Mouse (Mus musculus): ENCODE results near the gene Kif1b. TPM values are rescaled to one million over a fixed set of nuclear protein-coding genes. Genes with fewer than 3 reads are reported as not detected.

The Kif1b gene
- total and polyA plus RNA-seq, 3 experiments, result 8.8 to 20.2 (median 16.3) TPM

- no peak overlapping the region for H3K4me3 ChIP-seq (ENCODE audit: control insufficient read depth in 1 of 2, insufficient read depth in 1 of 2, low read depth in 2 of 2, low read length in 2 of 2)
- H3K27ac ChIP-seq (ENCODE audit: control insufficient read depth, low read depth, low read length), result no peak overlapping the region
- no peak for DNase-seq (ENCODE audit: low read depth, low spot score)
- no peaks in the 10 kb centered on the region for H3K36me3 ChIP-seq (ENCODE audit: control insufficient read depth in 1 of 2, insufficient read depth in 2 of 2, low read length in 2 of 2)
- TF ChIP-seq CHD2 (IDR thresholded peaks at IDR 0.05; ENCODE audit: low read length), result no peak
- TF ChIP-seq ZKSCAN1 (IDR thresholded peaks at IDR 0.05; ENCODE audit: low read depth, low read length), result no peak
- no peak for TF ChIP-seq CTCF (IDR thresholded peaks at IDR 0.05 in 2 of 3, conservative IDR thresholded peaks at IDR 0.05 in 1 of 3; ENCODE audit: control insufficient read depth in 1 of 3, insufficient read depth in 1 of 3, low read depth in 2 of 3, low read length in 3 of 3, poor library complexity in 1 of 3, severe bottlenecking in 1 of 3)
- H3K9ac ChIP-seq (ENCODE audit: control insufficient read depth, low read depth, low read length, poor library complexity, severe bottlenecking), result no peak overlapping the region
- H3K9me3 ChIP-seq (replicated peaks; ENCODE audit: insufficient read depth, low read length), result no peaks in the 10 kb centered on the region
- no peaks in the 10 kb centered on the region for H3K79me2 ChIP-seq (ENCODE audit: control insufficient read depth, insufficient read depth, low read length, poor library complexity)
- no peaks in the 10 kb centered on the region for H3K27me3 ChIP-seq (ENCODE audit: control insufficient read depth in 1 of 2, insufficient read depth in 2 of 2, low read length in 2 of 2)
- H3K4me1 ChIP-seq (ENCODE audit: control insufficient read depth in 1 of 2, insufficient read depth in 2 of 2, low read length in 2 of 2), result no peaks in the 10 kb centered on the region
Measured at GRCm38 (mm10) chr4:149179160-149179559, 128.3 kb downstream of the Kif1b start.

GRCm38 (mm10) chr4:149178328-149178727 lies 129.2 kb downstream of the Kif1b start:
- H3K9me3 ChIP-seq (replicated peaks; ENCODE audit: insufficient read depth, low read length), result no peaks in the 10 kb centered on the region
- no peaks in the 10 kb centered on the region for H3K27me3 ChIP-seq (ENCODE audit: control insufficient read depth in 1 of 2, insufficient read depth in 2 of 2, low read length in 2 of 2)
- H3K27ac ChIP-seq (ENCODE audit: control insufficient read depth, low read depth, low read length), result no peak overlapping the region
- H3K4me1 ChIP-seq (ENCODE audit: control insufficient read depth in 1 of 2, insufficient read depth in 2 of 2, low read length in 2 of 2), result no peaks in the 10 kb centered on the region
- TF ChIP-seq MXI1 (IDR thresholded peaks at IDR 0.05; ENCODE audit: low read depth, low read length) (no peak), BHLHE40 (IDR thresholded peaks at IDR 0.05; ENCODE audit: borderline replicate concordance, low read depth, low read length) (no peak), ZNF384 (IDR thresholded peaks at IDR 0.05; ENCODE audit: low read depth, low read length) (no peak), TCF12 (IDR thresholded peaks at IDR 0.05; ENCODE audit: low read depth, low read length) (no peak), POLR2AphosphoS2 (IDR thresholded peaks at IDR 0.05; ENCODE audit: low read length) (no peak), CHD2 (IDR thresholded peaks at IDR 0.05; ENCODE audit: low read length) (no peak)
- no peak overlapping the region for H3K4me3 ChIP-seq (ENCODE audit: control insufficient read depth in 1 of 2, insufficient read depth in 1 of 2, low read depth in 2 of 2, low read length in 2 of 2)
- no peaks in the 10 kb centered on the region for H3K36me3 ChIP-seq (ENCODE audit: control insufficient read depth in 1 of 2, insufficient read depth in 2 of 2, low read length in 2 of 2)
- H3K79me2 ChIP-seq (ENCODE audit: control insufficient read depth, insufficient read depth, low read length, poor library complexity), result no peaks in the 10 kb centered on the region
- no peak for DNase-seq (ENCODE audit: low read depth, low spot score)
- no peak overlapping the region for H3K9ac ChIP-seq (ENCODE audit: control insufficient read depth, low read depth, low read length, poor library complexity, severe bottlenecking)

GRCm38 (mm10) chr4:149177046-149177445 lies 130.4 kb downstream of the Kif1b start:
- Histone ChIP-seq H3K36me3 (ENCODE audit: control insufficient read depth in 1 of 2, insufficient read depth in 2 of 2, low read length in 2 of 2) (no peaks in the 10 kb centered on the region), H3K27ac (ENCODE audit: control insufficient read depth, low read depth, low read length) (no peak overlapping the region), H3K27me3 (ENCODE audit: control insufficient read depth in 1 of 2, insufficient read depth in 2 of 2, low read length in 2 of 2) (no peaks in the 10 kb centered on the region), H3K4me3 (ENCODE audit: control insufficient read depth in 1 of 2, insufficient read depth in 1 of 2, low read depth in 2 of 2, low read length in 2 of 2) (no peak overlapping the region), H3K9ac (ENCODE audit: control insufficient read depth, low read depth, low read length, poor library complexity, severe bottlenecking) (no peak overlapping the region), H3K79me2 (ENCODE audit: control insufficient read depth, insufficient read depth, low read length, poor library complexity) (no peaks in the 10 kb centered on the region), H3K9me3 (replicated peaks; ENCODE audit: insufficient read depth, low read length) (no peaks in the 10 kb centered on the region), H3K4me1 (ENCODE audit: control insufficient read depth in 1 of 2, insufficient read depth in 2 of 2, low read length in 2 of 2) (no peaks in the 10 kb centered on the region)
- TF ChIP-seq MYC (IDR thresholded peaks at IDR 0.05; ENCODE audit: low read depth, low read length), result no peak
- no peak for TF ChIP-seq MXI1 (IDR thresholded peaks at IDR 0.05; ENCODE audit: low read depth, low read length)
- TF ChIP-seq RCOR1 (IDR thresholded peaks at IDR 0.05; ENCODE audit: low read depth, low read length), result no peak
- no peak for TF ChIP-seq JUND (IDR thresholded peaks at IDR 0.05; ENCODE audit: low read depth, low read length)
- no peak for TF ChIP-seq MEF2A (IDR thresholded peaks at IDR 0.05; ENCODE audit: extremely low read depth, insufficient replicate concordance, low read depth, low read length, poor library complexity, severe bottlenecking)
- DNase-seq (ENCODE audit: low read depth, low spot score), result no peak
